Mouse (Mus musculus) urinary bladder, postnatal 10 days (tissue): ENCODE measurements around the gene Kcng1.

Experiments used
- DNase-seq: peaks from one replicate; pipeline ENCODE4 v3.0.0; 2022; ENCODE audit warnings: low spot score

Gene Kcng1

DNA sequence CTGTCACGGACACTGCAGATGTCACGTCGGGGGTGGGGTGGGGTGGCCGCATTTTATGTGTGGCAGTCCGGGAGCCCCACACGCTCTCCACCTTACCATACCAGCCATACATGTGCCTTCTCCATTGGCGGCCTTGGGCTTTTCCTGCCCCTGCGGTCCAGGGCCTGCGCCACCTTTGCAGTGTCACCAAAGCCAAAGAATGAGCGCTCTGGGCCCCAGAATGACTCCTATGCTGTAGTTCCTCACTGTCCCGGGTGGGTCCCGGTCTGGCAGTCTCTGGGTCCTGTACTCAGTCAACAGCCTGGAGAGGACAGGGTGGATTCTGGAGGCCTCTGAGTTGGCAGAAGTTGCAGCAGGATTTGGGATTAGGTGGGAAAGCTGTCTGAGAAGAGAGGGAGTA is at the start of gene Kcng1:
TSS of gene Kcng1 (minus strand) at position 155 of the 400 bp plus-strand sequence.
- DNase-seq: no peak

DNA sequence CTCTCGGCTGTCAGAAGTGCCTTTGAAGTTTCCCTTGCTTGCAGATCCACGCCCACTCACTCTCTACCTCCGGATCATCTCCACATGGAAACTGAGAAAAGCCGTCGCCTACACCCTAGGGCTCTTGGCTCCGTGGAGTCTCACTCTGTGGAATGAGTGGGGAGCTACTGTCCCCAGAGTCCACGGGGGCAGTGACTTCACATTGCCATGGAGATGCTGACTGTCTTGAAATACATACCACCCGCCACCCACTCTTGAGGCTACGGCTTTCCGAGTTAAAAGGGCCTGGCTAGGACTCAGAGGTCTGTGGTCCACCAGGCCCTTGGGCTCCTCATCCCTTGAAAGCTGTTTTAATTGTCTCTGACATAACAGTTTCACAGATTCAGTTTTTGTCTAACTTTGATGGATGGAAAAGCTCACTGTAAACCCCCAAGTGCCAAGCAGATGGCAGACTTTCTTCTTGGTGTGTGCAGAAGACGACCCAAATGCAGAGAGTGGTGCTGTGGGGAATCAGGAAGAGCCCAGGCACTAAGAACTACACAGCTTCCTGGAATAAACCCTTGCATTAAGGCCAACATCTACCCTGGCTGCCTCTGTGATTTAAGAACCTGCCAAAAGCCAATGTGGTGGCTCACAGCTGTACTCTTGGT is 49.0 kb upstream of the Kcng1 start:
- no peak for DNase-seq

GRCm38 (mm10) chr2:168321716-168322374 is 40.3 kb upstream of the Kcng1 start:
- DNase-seq: no peak

- no peak for DNase-seq
Measured at GRCm38 (mm10) chr2:168320388-168321182, 39.0 kb upstream of the Kcng1 start.

DNA sequence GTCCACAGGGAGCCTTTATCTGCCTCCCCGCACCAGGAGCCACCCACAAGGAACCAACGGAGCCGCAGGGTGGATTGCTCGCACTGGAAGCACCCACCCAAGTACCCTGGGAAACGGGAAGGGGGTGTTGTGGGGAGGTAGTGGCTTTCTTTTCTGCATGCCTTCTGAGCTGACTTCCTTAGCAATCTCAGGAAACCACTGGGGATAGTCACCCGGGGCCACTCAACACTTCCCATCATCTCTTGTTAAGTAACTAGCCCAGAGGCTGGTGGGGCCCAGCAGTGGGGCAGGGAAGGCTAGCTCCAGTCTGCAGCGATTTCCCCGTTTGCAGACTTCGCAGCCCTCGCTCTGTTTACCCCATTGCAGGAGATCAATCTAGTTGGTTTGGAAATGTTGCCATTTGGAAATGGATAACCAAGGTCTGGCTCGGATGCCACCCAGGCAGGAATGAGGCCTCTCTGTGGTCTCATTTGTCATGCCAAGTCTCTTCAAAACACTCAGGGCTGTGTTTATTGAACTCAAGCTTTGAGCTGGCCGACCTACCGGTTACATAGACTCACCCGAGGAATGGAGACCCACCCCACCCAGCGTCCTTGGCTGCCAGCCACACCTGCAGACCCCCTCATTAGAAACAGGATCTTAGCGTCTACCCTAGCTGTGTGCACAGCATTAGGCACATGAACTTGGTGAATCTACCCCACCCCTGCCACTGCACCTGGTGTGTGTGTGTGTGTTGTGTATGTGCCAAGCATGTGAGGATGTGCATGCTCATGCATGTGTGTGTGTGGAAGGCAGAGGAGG is 33.3 kb upstream of the Kcng1 start:
- DNase-seq: no peak

- DNase-seq: no peak
Measured at GRCm38 (mm10) chr2:168312504-168312903, 31.0 kb upstream of the Kcng1 start.

DNA sequence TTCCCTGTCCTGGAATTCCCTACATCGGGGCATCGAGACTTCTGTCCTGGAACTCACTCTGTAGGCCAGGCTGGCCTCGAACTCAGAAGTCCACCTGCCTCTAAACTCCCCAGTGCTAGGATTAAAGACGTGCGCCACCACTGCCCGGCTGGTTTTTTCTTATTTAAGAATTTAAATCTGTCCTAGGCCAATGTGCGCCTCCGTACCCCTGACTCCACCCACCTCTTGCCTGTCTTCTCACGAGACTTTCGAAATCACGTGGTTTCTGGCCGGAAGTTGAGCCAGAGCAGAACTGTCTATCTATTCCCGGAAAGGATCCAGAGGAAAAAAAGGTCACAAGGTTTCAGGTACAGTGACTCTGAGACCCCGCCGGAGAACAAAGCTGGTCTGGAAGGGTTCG is 29.5 kb upstream of the Kcng1 start:
- no peak for DNase-seq

DNA sequence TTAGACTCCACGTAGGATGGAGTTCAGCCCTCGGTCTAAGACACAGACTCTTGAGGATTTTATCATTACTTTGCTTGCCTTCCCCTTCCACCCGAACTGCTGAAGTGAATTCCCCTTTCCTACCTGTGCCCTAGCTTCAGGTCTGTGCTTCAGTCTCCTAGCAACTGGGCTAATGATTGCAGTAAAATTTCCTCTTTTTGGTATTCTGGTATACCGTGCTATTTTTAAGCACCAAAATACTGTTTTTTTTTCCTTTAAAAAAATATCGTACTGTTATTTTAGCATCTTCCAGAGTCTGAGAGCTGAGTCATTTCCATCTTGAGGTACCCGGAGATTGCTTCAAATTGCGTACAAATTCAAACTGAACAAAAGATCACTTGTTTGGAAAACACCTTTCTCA is 27.4 kb upstream of the Kcng1 start:
- DNase-seq: no peak

DNA sequence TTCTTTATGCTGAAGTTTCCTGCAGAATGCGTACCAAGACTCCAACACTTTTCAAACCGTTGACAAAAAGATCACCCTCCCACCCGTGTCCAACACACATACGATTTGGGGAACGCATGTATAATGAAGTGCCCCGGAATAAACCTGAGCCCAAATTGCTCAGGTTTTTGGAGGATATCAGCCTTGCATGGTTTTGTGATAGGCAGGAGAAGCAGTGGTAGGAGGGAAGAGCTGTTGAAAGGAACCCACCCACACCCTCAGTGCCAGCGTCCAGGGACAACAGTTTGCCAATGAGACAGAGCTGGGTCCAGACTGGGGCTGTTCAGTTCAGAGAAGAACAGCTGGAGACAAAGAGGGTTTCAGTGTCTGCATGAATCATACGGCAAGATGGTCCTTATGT is 18.1 kb upstream of the Kcng1 start:
- no peak for DNase-seq

DNA sequence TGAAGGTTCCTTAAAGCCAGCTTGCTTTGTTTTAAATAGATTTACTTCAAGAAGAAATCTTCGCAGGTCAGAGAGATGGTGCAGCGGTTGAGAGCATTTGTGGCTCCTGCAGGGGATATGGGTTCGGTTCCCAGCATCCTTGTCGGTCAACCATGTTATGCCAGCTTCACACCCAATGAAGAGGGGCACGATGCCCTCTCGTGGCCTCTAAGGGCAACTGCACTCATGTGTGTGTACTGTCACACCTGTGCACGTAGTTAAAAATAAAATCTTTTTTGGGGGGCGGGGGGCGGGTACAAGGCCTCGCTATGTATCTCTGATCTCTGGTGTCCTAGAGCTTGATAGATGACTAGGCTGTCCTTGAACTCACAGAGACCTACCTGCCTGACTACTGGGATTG is 15.0 kb upstream of the Kcng1 start:
- DNase-seq: no peak

- no peak for DNase-seq
Measured at GRCm38 (mm10) chr2:168292521-168292920, 11.0 kb upstream of the Kcng1 start.

- DNase-seq: no peak
Measured at GRCm38 (mm10) chr2:168292041-168292440, 10.5 kb upstream of the Kcng1 start.

DNA sequence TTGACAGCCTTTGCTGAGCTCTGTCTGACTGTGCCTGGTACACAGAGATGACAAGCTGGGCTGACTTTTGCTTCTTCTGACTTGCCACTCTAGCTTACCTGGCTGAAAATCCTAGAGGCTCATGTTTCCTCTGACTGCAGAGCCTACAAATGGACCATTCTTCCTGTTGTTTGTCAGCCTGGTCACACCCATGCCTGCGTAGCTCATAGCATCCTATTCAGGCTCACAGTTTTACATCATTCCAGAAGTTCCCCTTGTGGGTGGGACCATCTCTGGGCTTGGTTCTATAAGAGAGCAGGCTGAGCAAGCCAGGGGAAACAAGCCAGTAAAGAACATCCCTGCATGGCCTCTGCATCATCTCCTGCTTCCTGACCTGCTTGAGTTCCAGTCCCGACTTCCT is 8.3 kb upstream of the Kcng1 start:
- no peak for DNase-seq

GRCm38 (mm10) chr2:168289016-168289415 is 7.5 kb upstream of the Kcng1 start:
- DNase-seq: no peak

DNA sequence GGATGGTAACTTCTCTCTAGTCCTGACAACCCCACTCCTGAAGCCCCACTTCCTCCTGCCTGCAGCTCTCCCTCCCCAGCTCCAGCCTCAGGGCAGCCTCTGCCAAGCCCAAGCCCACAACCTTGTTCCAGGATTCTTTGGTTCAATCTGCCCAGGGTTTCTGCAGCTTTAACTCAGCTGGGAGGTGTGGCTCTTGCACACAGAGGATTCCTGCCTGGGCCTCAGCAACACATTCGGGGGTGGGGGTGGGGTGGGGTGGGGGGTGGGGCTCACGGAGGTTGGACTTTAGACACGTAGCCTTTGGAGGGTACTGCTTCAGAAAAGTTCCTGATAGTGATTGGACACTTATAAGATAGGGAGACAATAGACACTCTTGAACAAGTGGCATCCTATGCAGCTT is 5.5 kb upstream of the Kcng1 start:
- DNase-seq: no peak

DNA sequence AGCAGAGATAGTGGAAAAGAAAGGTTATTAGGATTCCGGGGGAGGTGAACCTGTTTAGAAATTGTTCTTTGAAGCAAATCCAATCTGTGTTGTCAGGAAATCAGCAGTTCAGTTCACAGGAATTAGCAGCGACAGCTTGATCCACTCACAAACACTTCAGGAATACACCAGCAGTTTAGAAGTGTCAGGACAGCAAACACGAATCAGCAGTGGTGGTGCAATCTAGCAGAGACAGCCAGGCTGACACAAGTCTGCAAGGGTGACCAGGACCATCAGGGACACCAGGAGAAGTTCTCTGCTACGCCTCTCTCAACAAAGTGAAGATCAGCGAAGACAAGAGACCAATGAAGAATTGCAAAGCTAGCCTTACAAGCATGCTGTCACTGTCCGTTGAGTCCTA is 3.6 kb upstream of the Kcng1 start:
- DNase-seq: no peak

GRCm38 (mm10) chr2:168280729-168281581 is 581 bp downstream of the Kcng1 start:
- DNase-seq: no peak

DNA sequence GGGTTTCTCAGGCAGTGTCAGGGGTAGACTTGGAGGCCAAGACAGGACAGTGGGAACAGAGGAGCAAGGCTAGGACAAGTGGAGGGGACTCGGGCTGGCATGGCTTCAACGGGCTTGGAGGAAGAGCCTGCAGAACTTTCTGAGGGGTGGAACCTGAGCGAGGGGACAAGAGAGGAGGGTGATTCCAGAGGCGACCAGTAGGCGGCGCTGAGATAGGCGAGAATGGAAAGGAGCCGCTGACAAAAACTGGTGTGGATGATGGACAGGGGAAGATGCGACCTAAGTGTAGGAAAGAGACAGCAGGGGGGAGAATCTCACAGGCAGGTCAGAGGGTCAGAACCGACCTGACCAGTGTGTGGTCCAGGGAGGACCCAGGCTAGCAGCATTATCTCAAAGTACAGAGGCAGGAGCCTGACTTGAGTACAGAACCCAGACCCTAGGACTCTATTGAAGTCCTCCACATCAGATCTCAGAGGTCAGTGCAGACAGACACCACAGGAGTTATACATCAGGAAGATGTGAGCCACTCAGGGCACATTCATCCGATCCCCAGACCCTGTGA is 7.1 kb downstream of the Kcng1 start:
- peak; percentile 54 for DNase-seq

GRCm38 (mm10) chr2:168273387-168273786 is 8.1 kb downstream of the Kcng1 start:
- DNase-seq: no peak

GRCm38 (mm10) chr2:168268033-168268432 is 13.5 kb downstream of the Kcng1 start:
- no peak for DNase-seq

DNA sequence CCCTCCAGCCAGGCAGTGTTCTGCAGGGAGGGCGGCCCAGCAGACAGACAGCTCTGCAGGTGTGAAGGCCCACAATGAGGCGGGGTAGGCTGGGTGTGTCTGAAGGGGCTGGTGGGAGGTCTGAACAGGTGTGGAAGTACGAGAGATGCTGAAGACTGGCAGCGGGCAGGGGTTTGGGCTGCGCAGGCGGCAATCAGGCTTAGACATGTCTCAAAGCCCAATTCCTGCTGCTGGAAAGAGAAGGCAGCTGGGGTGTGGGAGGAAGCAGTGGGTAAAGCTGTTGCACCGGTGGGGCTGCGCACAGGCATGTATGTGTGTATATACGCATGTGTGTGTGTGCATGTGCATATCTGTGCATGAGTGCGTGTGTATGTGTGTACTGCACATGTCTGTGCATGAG is 20.6 kb downstream of the Kcng1 start:
- DNase-seq: no peak
